Mouse (Mus musculus) CH12.LX (cell line): ENCODE results near the gene Mfrp. TPM values are rescaled to one million over a fixed set of nuclear protein-coding genes. Genes with fewer than 3 reads are reported as not detected.
"Not testable (repeated sequence)": the region's sequence is repeated elsewhere in the genome, so short reads cannot be mapped to it uniquely, and the experiment has no call there.

Experiments used
- DNase-seq: peaks from one replicate; pipeline ENCODE4 v3.0.0-alpha.2; 2013; ENCODE audit errors: extremely low read depth
- H3K27ac ChIP-seq: 2 replicates; pipeline ENCODE4 v1.5.1; 2012; ENCODE audit warnings: low read depth, mild to moderate bottlenecking, control low read depth, moderate library complexity; ENCODE audit not compliant: insufficient read depth
- H3K27me3 ChIP-seq: replicated peaks from 2 replicates; pipeline ENCODE3; 2012; ENCODE audit warnings: inconsistent platforms
- H3K36me3 ChIP-seq, 2 experiments: replicated peaks in 1 of 2; 2 replicates each; pipeline versions ENCODE3 to v1.6.1; 2012; ENCODE audit warnings: inconsistent platforms in 1 of 2, low read length in 1 of 2, mild to moderate bottlenecking in 1 of 2, mixed read lengths in 1 of 2, moderate library complexity in 1 of 2; ENCODE audit not compliant: control insufficient read depth in 1 of 2, insufficient read depth in 1 of 2
- H3K4me1 ChIP-seq, 2 experiments: 2 replicates each; pipeline ENCODE4 v1.6.1; 2012; ENCODE audit warnings: inconsistent platforms in 1 of 2, moderate library complexity in 1 of 2; ENCODE audit not compliant: insufficient read depth in 2 of 2, control insufficient read depth in 1 of 2
- H3K4me2 ChIP-seq: 2 replicates; pipeline ENCODE4 v1.6.1; 2012; ENCODE audit warnings: low read depth, mild to moderate bottlenecking, control low read depth; ENCODE audit not compliant: poor library complexity, insufficient read depth, severe bottlenecking
- H3K4me3 ChIP-seq, 3 experiments: fragments of 150-350 bp in 1 of 3; sonication (generic) in 1 of 3; replicated peaks in 1 of 3; 2 replicates each; pipeline versions ENCODE3 to v1.5.1; 2011 to 2012; ENCODE audit warnings: low read depth in 2 of 3, low read length in 2 of 3, mild to moderate bottlenecking in 2 of 3, moderate library complexity in 2 of 3, control low read depth in 1 of 3, improper control_type of control experiment in 1 of 3, inconsistent platforms in 1 of 3, mixed read lengths in 1 of 3; ENCODE audit not compliant: poor library complexity in 1 of 3
- H3K79me2 ChIP-seq: replicated peaks from 2 replicates; pipeline ENCODE4 v1.6.1; 2012; ENCODE audit warnings: mild to moderate bottlenecking, moderate library complexity; ENCODE audit not compliant: control insufficient read depth, poor library complexity, insufficient read depth, severe bottlenecking; ENCODE audit errors: extremely low read depth
- H3K9ac ChIP-seq: 2 replicates; pipeline ENCODE4 v1.6.1; 2012; ENCODE audit warnings: low read depth, mild to moderate bottlenecking, control low read depth, moderate library complexity; ENCODE audit not compliant: insufficient read depth
- H3K9me3 ChIP-seq: replicated peaks from 2 replicates; pipeline ENCODE3; 2012; ENCODE audit warnings: low read length, inconsistent platforms, mixed read lengths
- BHLHE40 ChIP-seq: IDR thresholded peaks from 2 replicates; pipeline ENCODE4 v1.6.1; 2011; ENCODE audit warnings: mild to moderate bottlenecking, low read depth, low read length, improper control_type of control experiment
- CHD1 ChIP-seq: IDR thresholded peaks from 2 replicates; pipeline ENCODE4 v1.6.1; 2012; ENCODE audit warnings: low read depth, low read length, improper control_type of control experiment, inconsistent platforms
- CHD2 ChIP-seq: IDR thresholded peaks from 2 replicates; pipeline ENCODE4 v1.6.1; 2011; ENCODE audit warnings: low read length, improper control_type of control experiment
- CTCF ChIP-seq, 2 experiments: IDR thresholded peaks in 1 of 2; conservative IDR thresholded peaks in 1 of 2; 2 replicates each; pipeline ENCODE4 v1.5.1; 2011 to 2012; ENCODE audit warnings: low read depth in 2 of 2, low read length in 2 of 2, improper control_type of control experiment in 1 of 2, inconsistent platforms in 1 of 2, mild to moderate bottlenecking in 1 of 2, moderate library complexity in 1 of 2
- ELF1 ChIP-seq: IDR thresholded peaks from 2 replicates; pipeline ENCODE4 v1.6.1; 2014; ENCODE audit warnings: low read depth, mild to moderate bottlenecking, inconsistent platforms, low read length, improper control_type of control experiment
- EP300 ChIP-seq: IDR thresholded peaks from 2 replicates; pipeline ENCODE4 v1.6.1; 2011; ENCODE audit warnings: low read length, improper control_type of control experiment
- ETS1 ChIP-seq: conservative IDR thresholded peaks from 2 replicates; pipeline ENCODE4 v1.6.1; 2012; ENCODE audit warnings: low read depth, mild to moderate bottlenecking, inconsistent platforms, low read length, improper control_type of control experiment, moderate library complexity
- JUN ChIP-seq: IDR thresholded peaks from 2 replicates; pipeline ENCODE4 v1.6.1; 2011; ENCODE audit warnings: low read depth, mild to moderate bottlenecking, low read length, improper control_type of control experiment, moderate library complexity; ENCODE audit not compliant: insufficient read depth
- KAT2A ChIP-seq: IDR thresholded peaks from 2 replicates; pipeline ENCODE4 v1.6.1; 2012; ENCODE audit warnings: low read length, improper control_type of control experiment, inconsistent platforms; ENCODE audit not compliant: insufficient replicate concordance
- MAX ChIP-seq: IDR thresholded peaks from 2 replicates; pipeline ENCODE4 v1.6.1; 2011; ENCODE audit warnings: low read length, improper control_type of control experiment
- MXI1 ChIP-seq: IDR thresholded peaks from 2 replicates; pipeline ENCODE4 v1.6.1; 2011; ENCODE audit warnings: mild to moderate bottlenecking, low read depth, low read length, improper control_type of control experiment
- MYC ChIP-seq: IDR thresholded peaks from 2 replicates; pipeline ENCODE4 v1.6.1; 2011; ENCODE audit warnings: low read depth, mild to moderate bottlenecking, improper control_type of control experiment, low read length
- NRF1 ChIP-seq: IDR thresholded peaks from 2 replicates; pipeline ENCODE4 v1.6.1; 2014; ENCODE audit warnings: low read depth, mild to moderate bottlenecking, inconsistent platforms, low read length, improper control_type of control experiment, moderate library complexity
- PAX5 ChIP-seq: IDR thresholded peaks from 2 replicates; pipeline ENCODE4 v1.6.1; 2012; ENCODE audit warnings: low read length, inconsistent platforms, mixed read lengths
- POLR2A ChIP-seq: IDR thresholded peaks from 2 replicates; pipeline ENCODE4 v1.6.1; 2011; ENCODE audit warnings: low read depth, mild to moderate bottlenecking, improper control_type of control experiment, low read length
- RAD21 ChIP-seq: IDR thresholded peaks from 2 replicates; pipeline ENCODE4 v1.6.1; 2011; ENCODE audit warnings: low read depth, mild to moderate bottlenecking, low read length, improper control_type of control experiment, moderate library complexity
- RCOR1 ChIP-seq: conservative IDR thresholded peaks from 2 replicates; pipeline ENCODE4 v1.6.1; 2012; ENCODE audit warnings: low read depth, mild to moderate bottlenecking, inconsistent platforms, low read length, improper control_type of control experiment
- SMC3 ChIP-seq: IDR thresholded peaks from 2 replicates; pipeline ENCODE4 v1.6.1; 2011; ENCODE audit warnings: low read depth, low read length, improper control_type of control experiment
- TBP ChIP-seq: conservative IDR thresholded peaks from 2 replicates; pipeline ENCODE4 v1.6.1; 2011; ENCODE audit warnings: low read depth, low read length, improper control_type of control experiment
- TCF12 ChIP-seq: IDR thresholded peaks from 2 replicates; pipeline ENCODE4 v1.6.1; 2014; ENCODE audit warnings: low read depth, mild to moderate bottlenecking, inconsistent platforms, low read length, improper control_type of control experiment
- USF2 ChIP-seq: conservative IDR thresholded peaks from 2 replicates; pipeline ENCODE4 v1.6.1; 2011; ENCODE audit warnings: low read depth, low read length, improper control_type of control experiment
- ZC3H11A ChIP-seq: IDR thresholded peaks from 2 replicates; pipeline ENCODE4 v1.6.1; 2012; ENCODE audit warnings: low read depth, mild to moderate bottlenecking, inconsistent platforms, low read length, improper control_type of control experiment
- ZKSCAN1 ChIP-seq: IDR thresholded peaks from 2 replicates; pipeline ENCODE4 v1.6.1; 2012; ENCODE audit warnings: low read depth, inconsistent platforms, low read length, improper control_type of control experiment, borderline replicate concordance
- ZNF384 ChIP-seq: IDR thresholded peaks from 2 replicates; pipeline ENCODE4 v1.6.1; 2012; ENCODE audit warnings: low read depth, low read length, improper control_type of control experiment, inconsistent platforms
- dilution Hi-C: fragments of 300-500 bp; cut with MboI; formaldehyde crosslinking; loops from 2 replicates; pipeline ENCODE4 v1.14.3; 2020; ENCODE audit warnings: low sequenced_read_pairs; ENCODE audit not compliant: extremely low pct_unique_long_range_greater_than_20kb, extremely low pct_ligation_motif_present
- in situ Hi-C: fragments of 300-500 bp; cut with MboI; formaldehyde crosslinking; loops from 3 replicates; pipeline ENCODE4 v1.14.3; 2019; ENCODE audit warnings: low sequenced_read_pairs, low pct_ligation_motif_present, low pct_unique_long_range_greater_than_20kb, mixed read lengths
- polyA plus RNA-seq: library from polyadenylated mRNA; unstranded; fragments of >175 nt; gene quantifications from 2 replicates; pipeline ENCODE4 v1.2.1, GENCODE M21; 2012; ENCODE audit warnings: low read depth; ENCODE audit not compliant: insufficient read length
- total RNA-seq, 2 experiments: library from RNA; depleted of rRNA; stranded (reverse); fragments of 300-350 nt in 1 of 2; fragments of >200 nt in 1 of 2; gene quantifications; 2 replicates each; pipeline ENCODE4 v1.2.3; 2012 to 2014

The Mfrp gene
- total and polyA plus RNA-seq, 3 experiments: not detected

DNA sequence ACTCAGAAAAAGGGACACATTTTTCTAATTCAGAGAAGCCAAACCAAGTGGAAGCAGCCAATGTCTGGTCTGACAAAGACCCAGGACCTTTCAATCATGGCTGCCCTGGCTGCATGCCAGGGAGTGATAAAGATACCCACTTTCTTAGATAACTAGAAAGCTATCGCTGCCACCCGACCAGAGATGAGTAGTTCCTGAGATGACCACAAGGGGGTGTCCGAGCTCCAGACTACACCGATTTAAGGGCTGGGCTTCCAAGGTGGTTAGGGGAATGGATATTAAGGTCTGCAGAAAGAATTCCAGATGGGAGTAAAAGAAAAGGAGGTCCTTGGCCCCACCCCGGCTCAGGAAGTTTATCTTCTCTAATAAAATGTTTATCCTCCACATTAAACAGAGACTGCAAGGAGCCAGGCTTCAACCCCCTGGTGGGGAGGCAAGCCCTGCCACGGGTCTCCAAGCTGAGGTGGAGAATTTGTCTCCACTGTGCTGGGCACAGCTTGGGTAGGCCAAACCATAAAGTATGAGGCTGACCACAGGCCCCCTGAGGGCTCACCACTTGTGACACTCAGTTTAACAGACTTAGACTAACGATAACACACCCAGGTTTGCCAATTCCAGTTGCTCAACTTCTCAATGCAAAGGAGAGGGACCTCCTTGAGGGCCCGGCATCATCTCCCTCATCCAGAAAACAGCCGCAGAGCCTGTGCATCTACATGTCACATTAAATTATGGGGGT, 8.0 kb downstream of the Mfrp start:
- Histone ChIP-seq H3K4me3 (peak overlapping the region in 1 of 3 experiments; percentile 6), H3K36me3 (peaks cover 32 to 58% of the 10 kb centered on the region in 2 experiments), H3K4me2 (peak overlapping the region; percentile 64), H3K79me2 (peaks cover 42% of the 10 kb centered on the region), H3K27me3 (no peaks in the 10 kb centered on the region), H3K4me1 (peaks cover 10 to 59% of the 10 kb centered on the region in 2 experiments), H3K27ac (no peak overlapping the region), H3K9me3 (no peaks in the 10 kb centered on the region), H3K9ac (no peak overlapping the region; the same call in 1 of the 2 replicates)
- TF ChIP-seq RAD21: peak; percentile 64
- TF ChIP-seq CTCF (conservative IDR thresholded peaks at IDR 0.05 in 1 of 2, IDR thresholded peaks at IDR 0.05 in 1 of 2; ENCODE audit: low read depth in 2 of 2, low read length in 2 of 2): peak; percentile 73 to 78
- TF ChIP-seq MAX: no peak
- dilution Hi-C loops (no loop called here), in situ Hi-C loops (no loop called here)
- peak; percentile 66 for DNase-seq

DNA sequence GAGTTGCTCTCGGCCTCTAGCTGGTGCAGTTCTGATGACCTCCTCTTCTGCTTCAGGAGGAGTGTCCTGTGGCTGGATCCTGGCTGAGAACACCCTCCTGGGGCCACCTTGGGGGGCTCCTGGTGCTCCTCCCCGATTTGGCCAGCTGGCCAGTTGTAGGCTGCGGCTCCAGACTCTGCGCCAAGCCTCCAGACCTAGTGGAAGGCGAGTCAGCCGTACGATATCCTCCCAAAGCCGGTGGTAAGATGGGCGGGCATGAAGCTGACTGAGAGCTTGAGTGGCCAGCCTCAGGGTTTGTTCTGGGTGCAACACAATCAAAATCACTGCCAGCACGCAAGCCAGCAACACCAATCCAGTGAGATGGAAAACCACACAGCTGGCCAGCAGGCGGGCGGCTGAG, 10.4 kb downstream of the Mfrp start:
- peak overlapping the region; percentile 48 for H3K4me2 ChIP-seq
- dilution Hi-C loops, H3K9ac ChIP-seq, H3K9me3 ChIP-seq, DNase-seq, H3K27me3 ChIP-seq, in situ Hi-C loops, H3K27ac ChIP-seq: not testable (repeated sequence)
- H3K79me2 ChIP-seq: peaks cover 35% of the 10 kb centered on the region
- peaks cover 19 to 35% of the 10 kb centered on the region in 2 experiments for H3K36me3 ChIP-seq
- peaks cover 5 to 60% of the 10 kb centered on the region in 2 experiments; a peak in 3 of 4 replicates for H3K4me1 ChIP-seq
- H3K4me3 ChIP-seq: peak overlapping the region in 1 of 3 experiments; percentile 75

GRCm38 (mm10) chr9:44113105-44113789, 11.7 kb downstream of the Mfrp start, which contains the start of the genes Gm49380 and Rnf26:
Gene Gm49380 (minus strand): TSS chr9:44113500.
Gene Rnf26 (minus strand): TSS chr9:44113517.
- Histone ChIP-seq H3K9ac (peak within 1 kb of the TSS; percentile 74), H3K4me1 (peaks cover 5 to 47% of the 10 kb centered on the region in 2 experiments; a peak in 3 of 4 replicates), H3K4me2 (peak within 1 kb of the TSS; percentile 94), H3K36me3 (peaks cover 11 to 21% of the 10 kb centered on the region in 2 experiments), H3K4me3 (peak within 1 kb of the TSS; percentile 56 to 75 (median 63)), H3K27me3 (no peaks in the 10 kb centered on the region), H3K27ac (no peak within 1 kb of the TSS; the same call in 1 of the 2 replicates), H3K79me2 (peaks cover 28% of the 10 kb centered on the region), H3K9me3 (no peaks in the 10 kb centered on the region)
- in situ Hi-C loops (no loop called here), dilution Hi-C loops (no loop called here)
- DNase-seq: peak; percentile 99
- no peak for TF ChIP-seq ZC3H11A
- no peak for TF ChIP-seq USF2
- no peak for TF ChIP-seq RCOR1
- TF ChIP-seq POLR2A: peak; percentile 77
- no peak for TF ChIP-seq ZKSCAN1
- no peak; the same call in 1 of the 2 replicates for TF ChIP-seq ELF1
- TF ChIP-seq MYC: peak; percentile 54; the same call in 1 of the 2 replicates
- peak; percentile 49; the same call in 1 of the 2 replicates for TF ChIP-seq NRF1
- no peak for TF ChIP-seq SMC3
- peak; percentile 78; the same call in 1 of the 2 replicates for TF ChIP-seq MXI1
- TF ChIP-seq TBP: peak; percentile 96
- TF ChIP-seq JUN: no peak
- no peak for TF ChIP-seq BHLHE40
- no peak for TF ChIP-seq CHD1
- no peak for TF ChIP-seq PAX5
- TF ChIP-seq ZNF384: no peak
- TF ChIP-seq ETS1: no peak
- TF ChIP-seq EP300: no peak
- TF ChIP-seq KAT2A: peak; percentile 75; the same call in 1 of the 2 replicates
- TF ChIP-seq CHD2: peak; percentile 96
- TF ChIP-seq TCF12: peak; percentile 91
